Mouse (Mus musculus) kidney, embryonic 14.5 days (tissue): ENCODE measurements at regions not wholly inside any gene's neighbourhood (a gene's known extent, or its start where the extent isn't known, plus 50 kb on each side); places are given as distances from the start of the nearest gene placed in this dataset.
A peak's percentile ranks its signal among the peaks of the same experiment; 100 is the strongest.

Experiments used
- ATAC-seq: fragments of 200-750 bp; cut with Nextera tagmentation; 2 replicates; pipeline ENCODE4 v1.8.0; 2017; ENCODE audit warnings: moderate number of reproducible peaks, mild to moderate bottlenecking, moderate TSS enrichment, moderate library complexity; ENCODE audit not compliant: low FRiP score, low TSS enrichment
- H3K27ac ChIP-seq: fragments of 300-500 bp; sonication (generic); 2 replicates; pipeline ENCODE4 v1.5.1; 2014; ENCODE audit warnings: low read depth, mild to moderate bottlenecking, low read length, moderate library complexity, mixed read lengths
- H3K27me3 ChIP-seq: fragments of 300-500 bp; sonication (generic); 2 replicates; pipeline ENCODE4 v1.6.1; 2014; ENCODE audit warnings: mild to moderate bottlenecking, low read length; ENCODE audit not compliant: control insufficient read depth, insufficient read depth
- H3K36me3 ChIP-seq: fragments of 300-500 bp; sonication (generic); 2 replicates; pipeline ENCODE4 v1.6.1; 2014; ENCODE audit warnings: low read length, mixed read lengths; ENCODE audit not compliant: control insufficient read depth, insufficient read depth
- H3K4me1 ChIP-seq: fragments of 300-500 bp; sonication (generic); 2 replicates; pipeline ENCODE4 v1.6.1; 2014; ENCODE audit warnings: low read length, mixed read lengths; ENCODE audit not compliant: control insufficient read depth, insufficient read depth
- H3K4me2 ChIP-seq: fragments of 300-500 bp; sonication (generic); replicated peaks from 2 replicates; pipeline ENCODE4 v1.6.1; 2014; ENCODE audit warnings: low read depth, mild to moderate bottlenecking, low read length
- H3K4me3 ChIP-seq: fragments of 300-500 bp; sonication (generic); 2 replicates; pipeline ENCODE4 v1.5.1; 2014; ENCODE audit warnings: mild to moderate bottlenecking, low read length
- H3K9ac ChIP-seq: fragments of 300-500 bp; sonication (generic); 2 replicates; pipeline ENCODE4 v1.6.1; 2014; ENCODE audit warnings: low read depth, mild to moderate bottlenecking, low read length, moderate library complexity
- H3K9me3 ChIP-seq: fragments of 300-500 bp; sonication (generic); 2 replicates; pipeline ENCODE4 v1.6.1; 2016; ENCODE audit warnings: low read length; ENCODE audit not compliant: control insufficient read depth
- WGBS: fragments of 180-500 bp; shearing (Covaris S2); extraction: QIAGEN DNeasy Blood & Tissue Kit; methylation state at CpG from one replicate; pipeline ENCODE4 v1.1.7; 2014; 5-methylcytosine and 5-hydroxymethylcytosine counted together

DNA sequence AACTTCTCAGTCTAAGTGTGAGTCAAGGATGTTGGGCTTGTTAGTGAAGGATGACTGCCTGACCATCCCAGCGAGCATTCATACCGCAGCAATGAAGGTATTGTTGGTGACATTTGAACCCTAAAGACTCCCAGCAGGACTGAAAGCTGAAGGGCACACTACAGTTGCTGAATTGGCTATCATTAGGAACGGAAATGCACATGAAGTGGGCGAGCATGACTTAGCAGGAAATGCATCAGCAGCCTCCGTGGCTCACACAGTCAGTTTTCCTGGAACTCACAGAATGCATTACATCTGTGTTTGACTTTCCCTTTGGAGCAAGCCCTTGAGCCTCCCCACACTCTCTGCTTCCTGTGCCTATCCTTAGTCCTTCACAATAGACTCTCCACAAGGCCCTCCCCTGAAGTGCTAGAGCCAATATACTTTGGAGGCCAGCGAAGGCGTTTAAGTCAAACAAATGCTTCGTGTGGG, 63.9 kb downstream of the Tmco5 start:
- Histone ChIP-seq H3K4me2 (no peak overlapping the region), H3K27me3 (no peaks in the 10 kb centered on the region), H3K27ac (peak overlapping the region; percentile 38; the same call in 1 of the 2 replicates), H3K9me3 (no peaks in the 10 kb centered on the region), H3K4me3 (no peak overlapping the region), H3K36me3 (no peaks in the 10 kb centered on the region), H3K4me1 (peaks cover 3% of the 10 kb centered on the region; the same call in 1 of the 2 replicates), H3K9ac (no peak overlapping the region)
- 49% methylated on average over 8 of the region's 8 CpGs for WGBS
- ATAC-seq = peak; percentile 64; the same call in 1 of the 2 replicates

DNA sequence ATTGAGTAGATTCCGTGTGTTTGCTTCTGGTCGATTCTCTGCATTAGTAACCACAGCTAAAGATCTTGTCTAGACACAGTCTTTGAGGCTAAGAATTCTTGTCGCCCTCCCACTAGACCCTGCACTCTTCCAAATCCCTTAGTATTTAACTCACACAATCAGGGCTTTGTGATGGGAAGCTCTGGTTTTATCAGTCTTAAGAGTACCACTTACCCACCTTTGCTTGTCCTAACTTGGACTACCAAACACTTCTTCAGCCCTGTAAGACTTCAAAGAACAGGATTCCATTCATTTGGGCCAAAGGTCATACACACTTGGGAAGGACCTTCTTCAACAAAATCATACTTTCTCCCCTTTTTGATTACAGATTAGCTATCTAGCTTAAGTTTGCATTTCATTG, 70.0 kb downstream of the Tmco5 start:
- Histone ChIP-seq H3K36me3 (no peaks in the 10 kb centered on the region), H3K27ac (no peak overlapping the region), H3K27me3 (no peaks in the 10 kb centered on the region), H3K9me3 (no peaks in the 10 kb centered on the region), H3K9ac (no peak overlapping the region), H3K4me2 (no peak overlapping the region), H3K4me1 (no peaks in the 10 kb centered on the region), H3K4me3 (no peak overlapping the region)
- 85% methylated on average over 3 of the region's 3 CpGs for WGBS
- no peak for ATAC-seq

DNA sequence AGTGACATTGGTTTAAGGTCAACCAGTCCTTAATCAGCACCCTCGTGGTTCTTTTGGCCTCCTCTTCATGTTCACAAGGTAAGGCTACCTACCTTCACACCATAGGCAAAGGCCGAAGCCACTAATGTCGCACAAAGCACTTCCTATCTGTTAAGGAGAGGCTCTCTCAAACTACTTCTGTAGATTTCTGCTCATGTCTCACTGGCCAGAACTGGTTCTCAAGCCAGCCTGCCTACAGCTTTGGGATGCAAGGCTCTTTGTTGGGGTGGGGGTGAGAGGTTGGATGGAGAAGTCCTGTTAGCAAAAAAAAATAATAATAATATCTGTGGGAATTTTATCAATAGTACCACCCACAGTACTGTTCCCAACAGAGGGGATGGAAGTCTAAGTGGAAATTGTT, 71.2 kb downstream of the Tmco5 start:
- Histone ChIP-seq H3K9ac (no peak overlapping the region), H3K4me2 (no peak overlapping the region), H3K27me3 (no peaks in the 10 kb centered on the region), H3K27ac (no peak overlapping the region), H3K4me3 (no peak overlapping the region), H3K4me1 (no peaks in the 10 kb centered on the region), H3K36me3 (no peaks in the 10 kb centered on the region), H3K9me3 (no peaks in the 10 kb centered on the region)
- WGBS = 82% methylated on average over 3 of the region's 3 CpGs
- ATAC-seq = no peak

DNA sequence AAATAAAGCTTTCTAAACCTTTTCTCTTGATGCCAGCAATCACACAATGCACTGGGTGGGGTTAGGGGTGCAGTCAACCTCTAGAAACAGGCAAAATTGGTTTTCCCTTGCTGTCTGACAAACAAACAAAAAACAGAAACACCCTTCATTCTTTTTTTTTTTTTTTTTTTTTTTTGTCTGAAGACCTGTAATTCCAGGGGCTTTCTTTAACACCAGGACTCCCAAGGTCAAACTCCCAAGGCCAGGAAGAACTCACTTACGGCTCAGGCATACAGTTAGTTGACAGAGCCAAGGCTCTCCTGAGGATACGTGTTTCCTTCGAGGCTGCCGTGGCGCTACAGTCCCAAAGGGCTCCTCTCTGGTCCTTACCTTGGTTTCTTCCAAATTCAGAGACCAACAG, 71.7 kb downstream of the Tmco5 start:
- WGBS = 92% methylated on average over 5 of the region's 5 CpGs
- no peak for ATAC-seq
- Histone ChIP-seq H3K9ac (no peak overlapping the region), H3K9me3 (no peaks in the 10 kb centered on the region), H3K27me3 (no peaks in the 10 kb centered on the region), H3K4me3 (no peak overlapping the region), H3K36me3 (no peaks in the 10 kb centered on the region), H3K27ac (no peak overlapping the region), H3K4me2 (no peak overlapping the region), H3K4me1 (no peaks in the 10 kb centered on the region)

DNA sequence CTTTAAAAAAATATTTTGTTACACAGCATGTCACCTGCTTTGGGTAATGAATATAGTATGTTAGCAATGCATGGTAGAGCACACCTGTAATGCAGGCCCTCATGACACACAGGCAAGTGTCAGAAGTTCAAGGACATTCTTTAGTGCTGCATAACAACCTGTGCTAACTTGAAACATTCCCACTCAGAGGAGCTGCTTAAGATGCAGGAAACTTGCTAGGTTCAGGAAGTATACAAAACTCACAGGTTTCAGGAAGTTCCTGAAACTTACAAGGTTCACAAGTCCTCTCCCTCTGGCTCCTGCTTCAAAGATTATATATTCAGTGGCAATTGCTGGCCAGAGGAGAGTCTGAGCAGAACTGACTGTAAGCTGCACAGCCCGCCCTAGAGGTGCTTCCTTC, 73.0 kb downstream of the Tmco5 start:
- ATAC-seq = no peak
- Histone ChIP-seq H3K9ac (no peak overlapping the region), H3K27ac (no peak overlapping the region), H3K9me3 (no peaks in the 10 kb centered on the region), H3K4me3 (no peak overlapping the region), H3K36me3 (no peaks in the 10 kb centered on the region), H3K27me3 (no peaks in the 10 kb centered on the region), H3K4me1 (no peaks in the 10 kb centered on the region), H3K4me2 (no peak overlapping the region)
- 91% methylated on average over 1 of the region's 1 CpGs for WGBS

DNA sequence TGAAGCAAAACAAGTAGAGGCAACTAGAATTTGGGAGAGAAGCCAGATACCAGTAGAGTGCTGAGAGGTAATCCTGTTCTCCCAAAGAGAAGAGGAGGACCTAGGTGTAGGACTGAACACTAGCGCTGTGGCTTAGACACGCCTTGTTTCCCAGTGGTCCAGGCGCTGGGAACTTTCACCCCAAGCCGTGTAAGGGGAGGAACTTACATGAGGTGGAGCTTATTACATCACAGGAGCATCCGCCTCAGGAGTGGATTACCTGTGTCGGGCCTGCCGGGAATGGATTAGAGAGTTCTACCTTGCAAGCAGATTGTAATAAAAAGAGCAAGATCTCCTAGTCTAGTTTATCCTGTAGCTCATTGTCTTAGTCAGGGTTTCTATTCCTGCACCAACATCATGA, 75.8 kb downstream of the Tmco5 start:
- Histone ChIP-seq H3K9me3 (no peaks in the 10 kb centered on the region), H3K4me2 (no peak overlapping the region), H3K9ac (no peak overlapping the region), H3K4me3 (no peak overlapping the region), H3K36me3 (no peaks in the 10 kb centered on the region), H3K4me1 (no peaks in the 10 kb centered on the region), H3K27ac (no peak overlapping the region), H3K27me3 (no peaks in the 10 kb centered on the region)
- WGBS = 91% methylated on average over 7 of the region's 7 CpGs
- ATAC-seq = no peak

DNA sequence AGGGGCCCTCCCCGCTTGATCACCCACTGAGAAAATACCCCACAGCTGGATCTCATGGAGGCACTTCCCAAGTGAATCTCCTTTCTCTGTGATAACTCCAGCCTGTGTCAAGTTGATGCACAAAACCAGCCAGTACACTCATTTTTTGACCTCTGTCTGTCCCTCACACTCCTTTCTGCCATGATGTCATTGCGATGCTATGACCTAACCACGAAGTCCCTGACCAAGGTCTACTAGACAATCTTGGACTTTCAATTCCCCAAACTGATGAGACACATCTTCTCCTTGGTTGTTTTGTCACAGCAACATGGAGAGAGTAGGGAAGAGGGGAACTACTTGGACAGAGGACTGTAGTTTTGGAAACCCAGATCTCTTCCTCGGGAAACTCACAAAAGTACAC, 76.4 kb downstream of the Tmco5 start:
- WGBS = 93% methylated on average over 4 of the region's 4 CpGs
- Histone ChIP-seq H3K9me3 (no peaks in the 10 kb centered on the region), H3K4me1 (no peaks in the 10 kb centered on the region), H3K4me3 (no peak overlapping the region), H3K27ac (no peak overlapping the region), H3K9ac (no peak overlapping the region), H3K4me2 (no peak overlapping the region), H3K27me3 (no peaks in the 10 kb centered on the region), H3K36me3 (no peaks in the 10 kb centered on the region)
- ATAC-seq = no peak

DNA sequence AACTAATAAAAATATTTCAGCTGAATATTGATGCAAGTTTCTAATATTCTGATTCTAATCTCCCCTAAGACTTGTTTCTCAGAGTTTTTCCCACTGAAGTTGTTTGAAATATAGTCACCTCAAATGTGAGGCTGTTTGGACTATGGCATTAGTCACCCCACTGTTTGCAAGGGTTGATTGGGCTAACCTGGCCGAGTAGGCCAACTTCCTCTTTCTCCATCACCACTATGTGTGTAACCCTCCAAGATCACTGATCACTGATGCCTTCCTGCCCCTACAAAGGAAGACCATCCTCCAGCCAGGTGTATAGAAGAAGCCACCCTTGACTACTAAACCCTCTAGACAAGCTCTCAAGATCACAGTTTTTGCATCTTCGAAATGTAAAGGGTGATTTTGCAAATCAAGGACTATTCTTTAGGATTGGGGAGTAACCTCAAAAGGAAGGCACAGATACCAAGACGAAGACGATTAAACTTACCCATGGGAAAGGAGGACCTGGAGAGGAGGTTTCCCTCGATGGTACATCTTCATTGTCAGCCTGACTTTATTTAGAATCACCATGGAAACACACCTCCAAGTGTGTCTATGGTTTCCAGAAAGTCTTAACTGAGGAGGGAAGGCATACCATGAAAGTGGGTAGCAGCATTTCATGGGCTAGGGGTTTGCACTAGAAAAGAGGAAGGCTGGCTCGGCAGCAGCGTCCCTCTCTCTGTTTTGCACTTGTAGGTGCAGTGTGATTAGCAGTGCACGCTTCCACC, 84.8 kb downstream of the Tmco5 start:
- no peak for ATAC-seq
- no peak overlapping the region for H3K9ac ChIP-seq
- no peaks in the 10 kb centered on the region for H3K9me3 ChIP-seq
- no peak overlapping the region for H3K27ac ChIP-seq
- H3K4me1 ChIP-seq = no peaks in the 10 kb centered on the region
- 86% methylated on average over 8 of the region's 8 CpGs for WGBS
- no peaks in the 10 kb centered on the region for H3K36me3 ChIP-seq
- no peak overlapping the region for H3K4me2 ChIP-seq
- H3K27me3 ChIP-seq = no peaks in the 10 kb centered on the region
- H3K4me3 ChIP-seq = no peak overlapping the region

DNA sequence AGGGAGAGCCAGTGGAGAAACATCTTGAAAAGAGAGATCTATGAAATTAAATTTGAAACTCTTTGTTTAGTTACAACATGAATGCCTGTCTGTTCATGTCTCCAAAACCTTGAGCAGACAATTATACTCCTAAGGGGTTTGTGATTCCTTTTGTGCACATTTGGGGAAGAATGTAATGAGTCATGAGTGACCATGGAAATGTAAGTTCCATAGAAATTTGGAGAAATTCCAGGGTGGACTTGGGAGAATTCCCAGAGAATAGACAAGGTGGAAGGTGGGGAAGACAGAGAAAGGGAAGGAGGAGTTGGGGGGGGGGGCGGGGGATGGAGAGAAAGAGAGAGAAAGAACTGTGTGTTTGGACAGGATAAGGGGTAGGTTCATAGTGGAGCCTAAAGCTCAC, 87.8 kb downstream of the Tmco5 start:
- Histone ChIP-seq H3K4me3 (no peak overlapping the region), H3K9me3 (no peaks in the 10 kb centered on the region), H3K27me3 (no peaks in the 10 kb centered on the region), H3K27ac (no peak overlapping the region), H3K9ac (no peak overlapping the region), H3K4me2 (no peak overlapping the region), H3K36me3 (no peaks in the 10 kb centered on the region), H3K4me1 (no peaks in the 10 kb centered on the region)
- ATAC-seq = no peak
- WGBS = no CpG with 5 or more reads among the region's 1 CpGs
